Mouse (Mus musculus): ENCODE measurements around the gene Sh3kbp1. TPM values are rescaled to one million over a fixed set of nuclear protein-coding genes. Genes with fewer than 3 reads are reported as not detected.

Sh3kbp1 gene
- polyA plus RNA-seq, 1 experiment from 2014 or later = 52.3 TPM

DNA sequence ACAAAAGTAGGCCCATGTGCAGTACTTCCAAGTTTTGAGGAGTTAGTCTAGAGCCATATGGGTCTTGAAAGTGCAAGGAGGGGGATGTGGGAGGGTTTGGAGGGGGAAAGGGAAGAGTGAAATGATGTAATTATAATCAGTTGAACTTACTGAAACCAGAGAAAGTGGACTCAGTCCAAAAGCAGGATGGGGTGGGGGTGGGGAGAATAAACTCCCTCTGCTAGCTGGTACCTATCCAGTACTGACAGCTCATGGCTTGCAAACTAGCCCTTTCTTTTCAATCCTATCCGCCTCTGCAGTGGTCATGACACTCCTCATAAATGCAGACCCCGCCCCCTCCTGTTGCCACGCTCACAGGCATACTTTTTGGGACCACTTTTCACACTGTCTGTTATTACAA lies 283.5 kb downstream of the Sh3kbp1 start:
- Histone ChIP-seq H3K4me3 (replicated peaks; ENCODE audit: low read length) (no peak overlapping the region), H3K4me1 (replicated peaks; ENCODE audit: control insufficient read depth, insufficient read depth, low read length) (peaks cover 3% of the 10 kb centered on the region), H3K27me3 (replicated peaks; ENCODE audit: control insufficient read depth, insufficient read depth, low read length) (no peaks in the 10 kb centered on the region), H3K9me3 (ENCODE audit: control insufficient read depth, low read length) (no peaks in the 10 kb centered on the region), H3K27ac (ENCODE audit: low read length) (no peak overlapping the region), H3K36me3 (ENCODE audit: control insufficient read depth, insufficient read depth) (no peaks in the 10 kb centered on the region), H3K9ac (replicated peaks; ENCODE audit: low read depth, low read length) (no peak overlapping the region), H3K4me2 (ENCODE audit: low read length) (no peak overlapping the region)
- peak; percentile 74 for ATAC-seq
- WGBS = 64% methylated on average over 3 of the region's 3 CpGs

DNA sequence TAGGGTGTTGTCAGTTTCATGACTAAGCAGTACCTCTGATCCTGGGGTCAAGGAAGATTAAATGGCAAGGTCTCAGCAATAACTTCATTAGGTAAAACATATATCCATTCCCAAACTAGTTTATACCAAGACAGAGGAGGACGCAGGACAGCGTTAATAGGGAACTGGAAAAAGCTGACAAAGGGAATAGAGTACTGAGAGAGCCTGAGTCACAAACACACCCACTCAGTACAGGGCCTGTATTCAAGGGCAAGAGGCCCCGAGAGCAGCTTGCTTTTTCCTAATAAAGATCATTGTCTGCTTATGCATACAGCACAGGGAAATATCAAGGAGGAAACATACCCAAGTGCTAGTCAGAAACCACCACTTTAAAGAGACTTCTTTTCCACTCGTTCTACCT lies 284.5 kb downstream of the Sh3kbp1 start:
- H3K4me2 ChIP-seq (ENCODE audit: low read length) = no peak overlapping the region
- no peak overlapping the region for H3K9ac ChIP-seq (replicated peaks; ENCODE audit: low read depth, low read length)
- no peak overlapping the region for H3K27ac ChIP-seq (ENCODE audit: low read length)
- H3K36me3 ChIP-seq (ENCODE audit: control insufficient read depth, insufficient read depth) = no peaks in the 10 kb centered on the region
- WGBS = 75% methylated on average over 4 of the region's 4 CpGs
- H3K27me3 ChIP-seq (replicated peaks; ENCODE audit: control insufficient read depth, insufficient read depth, low read length) = no peaks in the 10 kb centered on the region
- H3K4me3 ChIP-seq (replicated peaks; ENCODE audit: low read length) = no peak overlapping the region
- H3K4me1 ChIP-seq (replicated peaks; ENCODE audit: control insufficient read depth, insufficient read depth, low read length) = peaks cover 3% of the 10 kb centered on the region
- no peak for ATAC-seq
- no peaks in the 10 kb centered on the region for H3K9me3 ChIP-seq (ENCODE audit: control insufficient read depth, low read length)

DNA sequence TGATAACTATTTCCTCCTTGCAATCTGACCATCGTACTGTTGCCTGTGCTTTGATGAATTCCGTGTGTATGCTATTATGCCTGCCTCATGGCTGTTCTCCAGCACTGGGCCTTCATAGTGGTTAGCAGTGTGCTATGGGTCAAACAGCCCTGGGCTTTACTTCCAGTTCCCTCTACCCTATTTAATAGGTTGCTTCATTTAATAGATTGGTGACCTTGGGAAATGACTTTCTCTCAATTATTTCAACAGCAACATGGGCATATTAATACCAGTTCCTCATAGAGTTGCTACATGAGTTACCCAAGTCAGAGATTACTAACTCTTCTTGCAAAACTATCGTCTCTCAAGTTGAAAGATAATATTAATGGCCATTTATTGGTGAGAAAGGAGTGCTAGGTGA lies 285.0 kb downstream of the Sh3kbp1 start:
- Histone ChIP-seq H3K36me3 (ENCODE audit: control insufficient read depth, insufficient read depth) (no peaks in the 10 kb centered on the region), H3K9ac (replicated peaks; ENCODE audit: low read depth, low read length) (no peak overlapping the region), H3K27me3 (replicated peaks; ENCODE audit: control insufficient read depth, insufficient read depth, low read length) (no peaks in the 10 kb centered on the region), H3K4me1 (replicated peaks; ENCODE audit: control insufficient read depth, insufficient read depth, low read length) (peaks cover 3% of the 10 kb centered on the region), H3K27ac (ENCODE audit: low read length) (no peak overlapping the region), H3K4me3 (replicated peaks; ENCODE audit: low read length) (no peak overlapping the region), H3K4me2 (ENCODE audit: low read length) (no peak overlapping the region), H3K9me3 (ENCODE audit: control insufficient read depth, low read length) (no peaks in the 10 kb centered on the region)
- no peak for ATAC-seq
- 74% methylated on average over 3 of the region's 3 CpGs for WGBS

DNA sequence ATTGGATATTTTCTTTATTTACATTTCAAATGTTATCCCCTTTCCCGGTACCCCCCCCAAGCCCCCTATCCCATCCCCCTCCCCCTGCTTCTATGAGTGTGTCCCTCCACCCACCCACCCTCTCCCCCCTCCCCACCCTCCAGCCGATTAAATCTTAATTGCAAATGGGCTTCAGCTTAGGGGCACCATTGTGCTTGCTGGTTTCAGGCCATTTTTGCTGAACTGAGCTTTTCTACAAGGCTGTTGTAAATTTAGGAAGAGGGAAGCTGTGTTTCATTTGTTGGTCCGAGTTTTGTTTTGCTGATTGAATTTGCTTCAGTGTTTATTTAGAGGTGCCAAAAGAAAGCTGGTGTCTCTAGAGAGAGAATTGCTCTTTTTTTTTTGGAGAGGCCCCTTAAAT lies 286.4 kb downstream of the Sh3kbp1 start:
- 38% methylated on average over 2 of the region's 3 CpGs for WGBS
- peaks cover 3% of the 10 kb centered on the region for H3K4me1 ChIP-seq (replicated peaks; ENCODE audit: control insufficient read depth, insufficient read depth, low read length)
- H3K4me3 ChIP-seq (replicated peaks; ENCODE audit: low read length) = no peak overlapping the region
- ATAC-seq = 0 out of 2 replicates have a peak, but pooled peaks have one; percentile 39
- no peak overlapping the region for H3K4me2 ChIP-seq (ENCODE audit: low read length)
- no peak overlapping the region for H3K27ac ChIP-seq (ENCODE audit: low read length)
- H3K9me3 ChIP-seq (ENCODE audit: control insufficient read depth, low read length) = no peaks in the 10 kb centered on the region
- H3K9ac ChIP-seq (replicated peaks; ENCODE audit: low read depth, low read length) = no peak overlapping the region
- H3K27me3 ChIP-seq (replicated peaks; ENCODE audit: control insufficient read depth, insufficient read depth, low read length) = no peaks in the 10 kb centered on the region
- no peaks in the 10 kb centered on the region for H3K36me3 ChIP-seq (ENCODE audit: control insufficient read depth, insufficient read depth)

DNA sequence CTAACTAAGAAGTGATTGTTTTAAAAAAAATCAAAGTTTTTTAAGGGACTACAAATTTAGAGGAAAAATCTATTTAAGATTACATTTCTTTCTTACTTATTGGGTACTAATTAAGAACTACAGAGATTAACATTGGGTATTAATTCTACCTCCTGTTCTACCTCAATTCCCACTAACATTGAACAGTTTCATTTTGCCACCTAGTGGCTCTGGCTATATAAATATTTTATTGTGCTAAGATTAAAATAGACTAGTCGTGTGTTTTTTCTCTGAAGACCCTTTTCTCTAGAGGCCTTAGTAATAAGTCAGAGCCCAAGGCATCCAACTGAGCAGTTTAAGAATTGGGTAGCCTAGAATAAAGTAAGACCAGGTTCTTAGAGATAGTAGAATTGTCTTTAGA lies 288.1 kb downstream of the Sh3kbp1 start:
- Histone ChIP-seq H3K27ac (ENCODE audit: low read length) (no peak overlapping the region), H3K27me3 (replicated peaks; ENCODE audit: control insufficient read depth, insufficient read depth, low read length) (no peaks in the 10 kb centered on the region; the same call in 1 of the 2 replicates), H3K4me1 (replicated peaks; ENCODE audit: control insufficient read depth, insufficient read depth, low read length) (peaks cover 3% of the 10 kb centered on the region), H3K4me2 (ENCODE audit: low read length) (no peak overlapping the region), H3K9ac (replicated peaks; ENCODE audit: low read depth, low read length) (no peak overlapping the region), H3K9me3 (ENCODE audit: control insufficient read depth, low read length) (no peaks in the 10 kb centered on the region), H3K4me3 (replicated peaks; ENCODE audit: low read length) (no peak overlapping the region), H3K36me3 (ENCODE audit: control insufficient read depth, insufficient read depth) (no peaks in the 10 kb centered on the region)
- no peak for ATAC-seq
- WGBS = 36% methylated on average over 1 of the region's 1 CpGs

DNA sequence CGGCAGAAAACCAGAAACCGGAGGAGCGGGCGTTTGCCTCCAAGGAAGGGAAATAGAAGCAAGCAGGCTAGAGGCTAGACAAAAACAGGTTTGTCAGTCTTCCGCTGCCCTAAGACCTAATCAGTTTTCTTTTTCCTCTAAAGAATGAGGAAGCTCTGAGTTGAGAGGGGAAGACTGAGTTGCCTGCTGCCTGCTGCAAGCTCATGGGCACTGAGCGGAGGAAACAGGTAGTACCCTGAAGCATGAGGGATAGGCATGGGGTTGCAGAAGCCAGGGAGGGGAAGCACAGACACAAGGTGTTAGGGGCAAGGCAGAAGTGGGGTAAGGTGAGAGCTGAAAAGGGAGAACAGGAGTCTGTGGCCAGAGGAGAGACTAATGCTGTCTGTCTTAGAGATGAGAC lies 297.7 kb downstream of the Sh3kbp1 start:
- no peak overlapping the region for H3K9ac ChIP-seq (replicated peaks; ENCODE audit: low read depth, low read length)
- H3K27ac ChIP-seq (ENCODE audit: low read length) = no peak overlapping the region
- no peak for ATAC-seq
- no peaks in the 10 kb centered on the region for H3K36me3 ChIP-seq (ENCODE audit: control insufficient read depth, insufficient read depth)
- H3K9me3 ChIP-seq (ENCODE audit: control insufficient read depth, low read length) = no peaks in the 10 kb centered on the region
- H3K4me1 ChIP-seq (replicated peaks; ENCODE audit: control insufficient read depth, insufficient read depth, low read length) = no peaks in the 10 kb centered on the region
- 92% methylated on average over 6 of the region's 6 CpGs for WGBS
- no peaks in the 10 kb centered on the region for H3K27me3 ChIP-seq (replicated peaks; ENCODE audit: control insufficient read depth, insufficient read depth, low read length)
- no peak overlapping the region for H3K4me3 ChIP-seq (replicated peaks; ENCODE audit: low read length)
- no peak overlapping the region for H3K4me2 ChIP-seq (ENCODE audit: low read length)

DNA sequence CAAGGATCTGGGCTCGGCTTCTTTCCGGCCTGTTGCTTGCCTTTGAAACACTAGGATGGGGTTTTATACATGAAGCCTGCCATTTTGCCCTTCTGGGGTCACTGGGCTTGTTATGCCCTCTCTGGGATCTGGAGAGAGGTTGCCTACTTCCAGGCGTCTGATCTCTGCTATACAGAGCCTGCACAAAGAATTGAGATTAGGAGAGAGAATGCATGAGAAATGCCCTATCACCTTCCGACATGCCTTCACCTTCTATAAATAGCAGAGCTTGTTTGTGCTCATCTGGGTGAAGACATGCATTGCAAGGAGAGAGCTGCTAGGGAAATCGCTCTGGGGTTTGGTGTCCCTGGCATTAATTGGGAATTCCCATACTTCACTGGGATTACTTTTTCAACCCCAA lies 301.1 kb downstream of the Sh3kbp1 start:
- Histone ChIP-seq H3K27ac (ENCODE audit: low read length) (no peak overlapping the region), H3K4me2 (ENCODE audit: low read length) (no peak overlapping the region), H3K9me3 (ENCODE audit: control insufficient read depth, low read length) (no peaks in the 10 kb centered on the region), H3K27me3 (replicated peaks; ENCODE audit: control insufficient read depth, insufficient read depth, low read length) (no peaks in the 10 kb centered on the region), H3K4me3 (replicated peaks; ENCODE audit: low read length) (no peak overlapping the region), H3K4me1 (replicated peaks; ENCODE audit: control insufficient read depth, insufficient read depth, low read length) (no peaks in the 10 kb centered on the region), H3K9ac (replicated peaks; ENCODE audit: low read depth, low read length) (no peak overlapping the region), H3K36me3 (ENCODE audit: control insufficient read depth, insufficient read depth) (no peaks in the 10 kb centered on the region)
- ATAC-seq = no peak
- WGBS = 64% methylated on average over 5 of the region's 5 CpGs

DNA sequence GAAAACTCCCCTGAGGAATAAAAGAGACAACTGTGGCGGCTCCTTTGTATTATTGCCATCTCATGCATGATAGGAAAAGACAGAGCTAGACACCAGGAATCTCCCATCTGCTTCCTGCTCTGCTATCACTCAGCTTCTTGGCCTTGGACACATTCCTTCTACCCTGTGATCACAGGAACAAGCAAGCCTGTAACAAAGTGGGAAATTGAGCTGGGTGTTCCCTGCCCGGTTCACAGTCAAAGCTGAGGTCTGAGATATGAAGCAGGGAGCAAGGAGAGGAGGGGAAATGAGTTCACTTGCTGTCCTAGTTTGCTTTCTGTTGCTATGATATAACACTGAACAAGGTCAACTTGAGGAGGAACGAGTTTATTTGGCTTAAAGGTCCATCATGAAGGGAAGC lies 301.8 kb downstream of the Sh3kbp1 start:
- ATAC-seq = no peak
- Histone ChIP-seq H3K27me3 (replicated peaks; ENCODE audit: control insufficient read depth, insufficient read depth, low read length) (no peaks in the 10 kb centered on the region), H3K4me1 (replicated peaks; ENCODE audit: control insufficient read depth, insufficient read depth, low read length) (no peaks in the 10 kb centered on the region), H3K9ac (replicated peaks; ENCODE audit: low read depth, low read length) (no peak overlapping the region), H3K36me3 (ENCODE audit: control insufficient read depth, insufficient read depth) (no peaks in the 10 kb centered on the region), H3K27ac (ENCODE audit: low read length) (no peak overlapping the region), H3K4me2 (ENCODE audit: low read length) (no peak overlapping the region), H3K9me3 (ENCODE audit: control insufficient read depth, low read length) (no peaks in the 10 kb centered on the region), H3K4me3 (replicated peaks; ENCODE audit: low read length) (no peak overlapping the region)
- 84% methylated on average over 3 of the region's 3 CpGs for WGBS

DNA sequence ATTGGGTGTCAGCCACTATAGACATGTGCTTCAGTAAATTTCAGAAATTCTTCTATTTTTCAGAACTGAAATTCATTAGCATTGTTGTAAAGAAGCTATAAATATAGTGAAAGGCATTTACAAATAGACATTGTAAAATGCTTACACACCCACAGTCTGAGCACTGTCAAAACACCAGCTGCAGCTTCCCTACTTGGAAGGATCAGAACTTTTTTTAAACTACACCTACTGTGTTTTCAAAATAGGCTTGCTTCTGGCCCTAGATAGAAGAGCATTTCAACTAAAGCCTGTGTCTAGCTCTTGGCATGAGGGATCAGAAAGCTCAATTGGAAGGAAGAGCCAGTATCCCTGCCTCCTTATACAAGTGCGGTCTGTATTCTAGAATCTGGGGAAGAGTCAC lies 305.0 kb downstream of the Sh3kbp1 start:
- 0 out of 2 replicates have a peak, but pooled peaks have one; percentile 40 for ATAC-seq
- 72% methylated on average over 1 of the region's 1 CpGs for WGBS

DNA sequence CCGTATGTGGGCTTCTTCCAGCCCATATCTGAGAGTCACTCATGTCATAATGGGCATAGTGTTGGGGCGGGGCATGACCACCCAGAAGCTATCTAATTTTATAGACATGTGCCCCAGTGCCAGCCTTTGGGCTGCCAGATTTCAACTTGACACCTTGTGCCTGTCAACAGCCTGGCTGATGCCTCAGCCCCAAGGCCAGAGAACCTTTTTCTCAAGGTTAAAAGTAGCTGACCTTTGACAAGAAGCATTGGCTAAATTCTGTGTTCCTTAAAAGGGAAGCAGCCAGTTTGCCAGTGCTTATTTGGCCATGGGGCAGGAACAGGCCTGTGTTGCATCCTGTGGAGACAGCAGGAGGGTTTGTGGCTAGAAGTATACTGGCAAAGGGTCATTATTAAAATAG lies 315.5 kb downstream of the Sh3kbp1 start:
- Histone ChIP-seq H3K4me3 (replicated peaks; ENCODE audit: low read length) (no peak overlapping the region), H3K9me3 (ENCODE audit: control insufficient read depth, low read length) (no peaks in the 10 kb centered on the region), H3K4me2 (ENCODE audit: low read length) (no peak overlapping the region), H3K4me1 (replicated peaks; ENCODE audit: control insufficient read depth, insufficient read depth, low read length) (no peaks in the 10 kb centered on the region), H3K27ac (ENCODE audit: low read length) (no peak overlapping the region), H3K9ac (replicated peaks; ENCODE audit: low read depth, low read length) (no peak overlapping the region), H3K27me3 (replicated peaks; ENCODE audit: control insufficient read depth, insufficient read depth, low read length) (0 out of 2 replicates have a peak, but pooled peaks cover 2% of the 10 kb centered on the region), H3K36me3 (ENCODE audit: control insufficient read depth, insufficient read depth) (no peaks in the 10 kb centered on the region)
- ATAC-seq = no peak
- 98% methylated on average over 2 of the region's 2 CpGs for WGBS

More for the DNA sequence above, 305.0 kb downstream of the Sh3kbp1 start:
- Histone ChIP-seq H3K27ac (ENCODE audit: low read length) (no peak overlapping the region), H3K9ac (replicated peaks; ENCODE audit: low read depth, low read length) (no peak overlapping the region), H3K27me3 (replicated peaks; ENCODE audit: control insufficient read depth, insufficient read depth, low read length) (no peaks in the 10 kb centered on the region), H3K9me3 (ENCODE audit: control insufficient read depth, low read length) (no peaks in the 10 kb centered on the region), H3K4me3 (replicated peaks; ENCODE audit: low read length) (no peak overlapping the region), H3K4me2 (ENCODE audit: low read length) (no peak overlapping the region), H3K36me3 (ENCODE audit: control insufficient read depth, insufficient read depth) (no peaks in the 10 kb centered on the region), H3K4me1 (replicated peaks; ENCODE audit: control insufficient read depth, insufficient read depth, low read length) (no peaks in the 10 kb centered on the region)
